Mouse (Mus musculus) erythroblast, embryonic 14.5 days (primary cell): ENCODE data around the gene Gpx7.

ENCODE experiments used
- GATA1 ChIP-seq: IDR thresholded peaks from 2 replicates; pipeline ENCODE4 v1.6.1; 2012; ENCODE audit warnings: low read length, inconsistent platforms, mixed read lengths
- TAL1 ChIP-seq: IDR thresholded peaks from 3 replicates; pipeline ENCODE4 v1.6.1; 2012; ENCODE audit warnings: low read length, inconsistent platforms, mixed read lengths

DNA sequence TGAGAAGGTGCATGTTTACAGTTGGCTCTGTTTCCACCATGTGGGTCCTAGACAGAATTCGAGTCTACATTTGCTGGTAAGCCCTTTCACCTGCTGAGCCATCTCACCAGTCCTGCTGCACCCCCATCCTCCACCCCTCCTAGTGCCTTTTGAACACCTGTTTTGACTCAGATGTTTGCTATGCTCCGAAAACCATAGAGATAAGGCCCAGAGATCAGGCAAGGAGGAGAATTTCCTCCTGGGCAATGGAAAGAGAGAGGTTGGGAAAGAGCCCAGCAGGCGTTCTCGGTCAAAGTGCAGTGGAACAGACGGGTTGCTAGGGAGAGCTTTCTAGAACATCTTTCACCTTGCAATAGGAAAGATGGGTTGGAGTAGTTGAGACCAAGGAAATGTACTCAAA lies 15.6 kb downstream of the Gpx7 start:
- TF ChIP-seq GATA1, result no peak
- no peak for TF ChIP-seq TAL1
